Mouse (Mus musculus) left cerebral cortex, adult 9 months (tissue): ENCODE data around the gene Nampt.

Experiments
- DNase-seq, 2 experiments: peaks; one replicate each; pipeline ENCODE4 v3.0.0; 2022; ENCODE audit warnings: low spot score in 2 of 2

The Nampt gene

GRCm38 (mm10) chr12:32819416-32819815, at the start of gene Nampt:
Gene Nampt, plus strand, starts transcription at chr12:32819545.
- DNase-seq = peak; percentile 8 to 36

- no peak for DNase-seq
Observed at GRCm38 (mm10) chr12:32770766-32771165, 48.6 kb upstream of the Nampt start.

- DNase-seq = no peak
Observed at GRCm38 (mm10) chr12:32774592-32774991, 44.8 kb upstream of the Nampt start.

GRCm38 (mm10) chr12:32789092-32789491, 30.3 kb upstream of the Nampt start:
- DNase-seq = no peak

GRCm38 (mm10) chr12:32795765-32796471, 23.4 kb upstream of the Nampt start:
- DNase-seq = no peak

- DNase-seq = no peak
Observed at GRCm38 (mm10) chr12:32797438-32797837, 21.9 kb upstream of the Nampt start.

GRCm38 (mm10) chr12:32801078-32801477, 18.3 kb upstream of the Nampt start:
- no peak for DNase-seq

GRCm38 (mm10) chr12:32805559-32805958, 13.8 kb upstream of the Nampt start:
- no peak for DNase-seq

GRCm38 (mm10) chr12:32819823-32820605, 669 bp downstream of the Nampt start:
- DNase-seq = peak; percentile 95 to 98

- peak; percentile 33 to 48 for DNase-seq
Observed at GRCm38 (mm10) chr12:32820688-32821503, 1.6 kb downstream of the Nampt start.

GRCm38 (mm10) chr12:32821504-32822011, 2.2 kb downstream of the Nampt start:
- DNase-seq = no peak

- DNase-seq = no peak
Observed at GRCm38 (mm10) chr12:32822066-32822465, 2.7 kb downstream of the Nampt start.

- DNase-seq = no peak
Observed at GRCm38 (mm10) chr12:32824586-32824985, 5.2 kb downstream of the Nampt start.

- peak in 1 of 2 experiments; percentile 42 for DNase-seq
Observed at GRCm38 (mm10) chr12:32826971-32827370, 7.6 kb downstream of the Nampt start.

GRCm38 (mm10) chr12:32828137-32828760, 8.9 kb downstream of the Nampt start:
- no peak for DNase-seq

GRCm38 (mm10) chr12:32829321-32830090, 10.2 kb downstream of the Nampt start:
- DNase-seq = no peak

- no peak for DNase-seq
Observed at GRCm38 (mm10) chr12:32832076-32832475, 12.7 kb downstream of the Nampt start.

GRCm38 (mm10) chr12:32834781-32835180, 15.4 kb downstream of the Nampt start:
- no peak for DNase-seq

GRCm38 (mm10) chr12:32835235-32835634, 15.9 kb downstream of the Nampt start:
- no peak for DNase-seq

- DNase-seq = no peak
Observed at GRCm38 (mm10) chr12:32838406-32838805, 19.1 kb downstream of the Nampt start.

- no peak for DNase-seq
Observed at GRCm38 (mm10) chr12:32838954-32839353, 19.6 kb downstream of the Nampt start.
